Mouse (Mus musculus): ENCODE results near the gene Lsm10.

GRCm38 (mm10) chr4:126097711-126098253 lies 1.4 kb downstream of the Lsm10 start:
- TF ChIP-seq EP300 (IDR thresholded peaks at IDR 0.05; ENCODE audit: low read depth) = no peak
- no peak for TF ChIP-seq CTCF (IDR thresholded peaks at IDR 0.05; ENCODE audit: low read depth)
